Mouse (Mus musculus) cerebellum, adult 2 months (tissue): ENCODE data around the gene Oscp1.

Experiments used
- CTCF ChIP-seq: fragments of 200-500 bp; IDR thresholded peaks from 2 replicates; pipeline ENCODE4 v1.5.1; 2011; ENCODE audit warnings: low read depth, mild to moderate bottlenecking, control low read depth, low read length, moderate library complexity, borderline replicate concordance; ENCODE audit not compliant: insufficient read depth
- POLR2A ChIP-seq: fragments of 200-500 bp; IDR thresholded peaks from 2 replicates; pipeline ENCODE4 v1.6.1; 2011; ENCODE audit warnings: low read length, control low read depth, borderline replicate concordance; ENCODE audit not compliant: insufficient read depth

- TF ChIP-seq CTCF = no peak
- TF ChIP-seq POLR2A = no peak
These were observed 42.4 kb downstream of the Oscp1 start for GRCm38 (mm10) chr4:126100764-126101163.
